Mouse (Mus musculus) lung, postnatal 25 days (tissue): ENCODE results near the gene Col4a1.
A peak's percentile ranks its signal among the peaks of the same experiment; 100 is the strongest.

Experiments used
- DNase-seq: peaks from one replicate; pipeline ENCODE4 v3.0.0; 2022; ENCODE audit warnings: low spot score

Col4a1 gene

DNA sequence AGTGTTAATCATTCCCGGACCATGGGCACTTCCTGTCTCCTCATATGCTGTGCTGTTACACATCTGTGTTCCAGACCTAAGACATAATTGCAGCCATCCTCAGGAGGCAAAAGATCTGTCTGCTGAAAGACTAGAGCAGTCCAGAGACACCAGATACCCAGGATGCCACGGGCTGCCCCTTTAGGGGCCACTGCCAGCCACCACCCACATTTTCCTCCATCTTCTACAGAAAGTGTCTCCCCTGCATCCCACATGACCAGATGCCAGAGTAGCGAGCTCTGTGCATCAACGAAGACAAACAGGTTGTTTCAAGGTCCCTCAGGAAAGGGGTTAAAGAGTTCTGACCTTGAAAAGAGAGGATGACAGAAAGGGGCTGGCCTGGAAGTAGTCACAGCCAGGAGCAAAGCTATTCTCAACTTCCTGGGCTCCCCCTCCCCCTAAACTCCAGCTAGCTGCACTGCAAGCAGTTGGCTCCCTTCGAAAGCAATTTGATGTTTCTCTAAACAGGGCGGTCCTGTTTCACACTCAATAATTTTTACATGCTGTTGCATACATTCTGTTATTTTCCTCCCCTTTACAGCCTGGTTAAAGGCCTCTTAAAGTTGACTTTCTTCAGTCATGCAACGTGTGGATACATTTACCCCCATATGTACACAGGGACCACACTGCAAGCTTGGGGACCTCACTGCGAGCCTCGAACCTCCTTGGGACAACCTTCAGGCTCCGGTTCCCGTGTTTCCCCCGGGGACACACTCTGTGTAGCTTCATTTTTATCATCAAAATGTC is 13.9 kb downstream of the Col4a1 start:
- DNase-seq: no peak

DNA sequence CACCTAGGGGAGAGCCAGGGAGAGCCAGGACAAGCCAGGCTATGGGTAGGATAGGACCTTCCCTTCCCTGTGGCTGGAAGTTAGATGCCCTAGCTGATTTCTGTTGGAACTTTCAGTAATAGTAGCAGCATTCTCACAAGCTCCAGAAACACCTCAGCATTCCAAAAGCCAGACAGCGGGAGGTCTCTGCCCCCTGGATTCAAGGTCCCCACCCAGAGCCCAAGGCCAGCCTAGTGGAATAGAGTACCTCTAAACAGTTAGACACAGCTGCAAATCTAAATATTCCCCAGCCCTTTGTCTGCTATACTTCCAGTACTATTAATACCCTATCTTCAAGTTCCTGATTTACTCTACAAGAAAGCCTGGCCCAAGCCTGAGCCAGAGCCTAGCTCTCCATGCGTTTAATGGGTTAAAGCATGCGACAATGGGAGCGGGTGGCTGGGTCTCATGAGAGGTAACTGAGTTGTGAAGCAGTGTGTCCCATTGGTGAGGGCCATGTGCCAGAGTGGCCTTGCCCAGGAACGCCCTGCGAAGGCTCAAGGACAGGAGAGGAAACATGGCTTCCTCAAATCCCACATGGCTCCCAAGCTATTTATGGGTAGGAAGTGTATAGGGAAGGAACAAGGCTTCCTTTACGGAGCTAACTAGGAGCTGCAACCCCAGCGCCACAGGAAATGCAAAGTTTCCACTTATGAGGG is 15.3 kb downstream of the Col4a1 start:
- DNase-seq: peak; percentile 62

DNA sequence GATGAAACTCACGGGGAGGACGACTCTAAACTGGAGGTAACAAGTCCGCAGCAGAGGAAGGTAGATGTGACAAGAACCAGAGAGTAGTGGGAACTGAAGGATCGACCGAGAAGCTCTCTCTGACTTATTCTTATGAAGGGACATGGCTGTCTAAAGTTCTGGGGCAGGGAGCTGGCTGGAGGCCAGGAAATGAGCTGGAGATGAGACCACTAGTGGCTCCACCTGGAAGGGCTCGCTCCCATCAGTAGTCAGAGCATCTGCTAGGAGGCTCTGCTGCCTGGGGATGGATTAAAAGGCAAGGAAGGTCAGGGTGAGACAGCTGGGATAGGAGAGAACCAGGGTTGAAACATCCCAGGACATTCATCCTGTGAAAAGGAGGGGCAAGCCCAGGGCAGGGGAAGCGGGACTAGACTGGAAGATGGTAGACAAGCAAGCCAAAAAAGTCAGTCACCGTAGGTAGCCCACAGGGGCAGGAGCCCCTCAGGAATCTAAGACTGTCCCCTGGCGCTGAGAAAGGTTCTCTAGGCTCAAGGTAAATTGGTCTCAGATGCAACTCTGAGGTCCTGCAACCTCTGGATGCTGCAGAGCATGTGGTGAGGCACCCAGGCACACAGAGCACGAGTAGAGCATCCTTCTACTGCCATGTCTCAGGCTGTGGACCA is 16.2 kb downstream of the Col4a1 start:
- DNase-seq: no peak

DNA sequence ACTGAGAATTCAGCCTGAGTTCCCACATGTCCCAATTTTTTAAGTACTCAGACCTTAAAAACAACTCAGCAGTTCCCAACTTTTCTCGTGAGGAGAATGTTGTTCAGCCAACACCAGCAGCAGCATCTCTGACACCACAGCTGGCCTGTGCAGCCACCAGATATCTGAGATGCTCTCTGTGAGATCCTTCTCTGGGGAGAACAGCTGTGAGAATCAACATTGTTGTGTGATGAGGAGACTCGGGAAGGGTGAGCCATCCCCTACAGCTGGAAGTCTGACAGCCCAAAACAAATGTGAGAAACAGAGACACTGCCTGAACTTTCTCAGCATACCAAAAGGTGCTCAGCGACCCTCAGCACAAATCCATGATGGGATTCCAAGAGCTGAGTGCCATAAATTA is 20.0 kb downstream of the Col4a1 start:
- no peak for DNase-seq

DNA sequence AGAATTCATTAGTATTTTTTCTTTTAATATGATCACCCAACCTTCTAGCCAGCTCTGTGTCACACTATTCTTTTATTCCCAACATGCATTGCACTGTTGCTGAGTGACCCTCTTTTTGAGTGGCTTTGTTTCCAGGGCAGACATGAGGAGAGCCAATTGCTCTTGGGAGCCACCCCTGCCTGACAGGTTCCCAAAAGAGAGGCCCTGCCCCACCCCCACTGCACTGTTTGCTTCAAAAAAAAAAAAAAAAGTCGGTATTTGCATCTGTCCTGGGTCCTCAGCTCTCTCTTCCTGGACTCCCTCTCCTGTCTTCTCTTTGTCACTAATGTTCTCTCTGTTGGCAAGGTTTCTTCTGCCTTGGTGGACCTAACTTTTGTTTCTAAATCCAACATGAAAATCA is 22.1 kb downstream of the Col4a1 start:
- DNase-seq: no peak

DNA sequence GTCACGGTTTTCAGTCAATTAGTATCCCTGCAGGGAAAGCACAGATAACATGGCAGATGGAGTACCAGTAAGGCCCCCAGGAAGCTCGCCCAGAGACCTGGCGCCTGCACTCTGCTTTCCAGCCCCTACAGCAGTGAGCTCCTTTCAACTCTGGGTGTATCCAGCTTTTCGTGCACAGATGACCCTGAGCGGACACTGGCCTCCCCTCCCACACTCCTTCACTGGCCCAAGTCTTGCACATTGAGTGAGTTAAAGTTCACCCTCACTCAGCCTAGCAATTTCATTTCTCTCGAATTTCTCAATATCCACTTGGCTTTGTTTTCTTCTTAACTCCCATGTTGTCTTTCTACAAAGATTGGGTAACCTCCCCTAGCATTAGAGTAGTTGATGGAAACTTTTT is 24.3 kb downstream of the Col4a1 start:
- no peak for DNase-seq

DNA sequence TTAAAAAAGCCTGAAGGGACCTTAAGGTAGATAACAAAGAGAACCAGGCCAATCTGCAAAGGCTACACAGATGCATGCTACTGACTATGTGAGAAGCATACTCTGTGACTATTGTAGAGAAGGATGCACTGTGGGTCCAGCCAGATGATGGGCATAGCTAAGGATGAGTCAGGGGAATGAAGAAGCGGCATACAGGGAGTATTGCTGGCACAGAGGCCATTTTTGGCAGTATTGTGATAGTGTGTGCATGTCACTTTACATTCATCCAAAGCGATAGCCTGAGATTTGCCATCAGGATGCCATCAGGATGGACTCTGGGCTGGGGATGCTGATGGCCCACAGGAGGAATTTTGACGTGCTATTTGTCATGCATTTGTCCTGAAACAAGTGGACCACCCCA is 25.5 kb downstream of the Col4a1 start:
- no peak for DNase-seq

DNA sequence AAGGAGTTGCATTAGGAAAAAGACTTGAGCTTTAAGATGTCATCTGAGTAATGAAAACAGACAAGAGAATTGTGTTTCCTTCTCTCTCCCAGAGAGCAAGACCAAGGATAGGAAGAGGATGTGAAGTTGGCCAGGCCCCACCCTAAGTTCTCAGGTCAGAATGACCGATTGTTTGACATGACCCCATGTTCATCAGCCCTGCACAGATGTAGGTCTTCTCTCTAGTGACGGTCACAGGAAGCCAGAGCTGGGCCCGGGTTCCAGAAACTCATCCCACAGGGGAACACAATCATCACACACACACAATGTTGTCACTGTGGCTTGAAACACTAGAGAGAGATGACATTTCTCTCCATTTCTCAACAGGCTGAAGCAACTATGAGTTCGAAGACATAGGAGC is 27.2 kb downstream of the Col4a1 start:
- peak; percentile 35 for DNase-seq

DNA sequence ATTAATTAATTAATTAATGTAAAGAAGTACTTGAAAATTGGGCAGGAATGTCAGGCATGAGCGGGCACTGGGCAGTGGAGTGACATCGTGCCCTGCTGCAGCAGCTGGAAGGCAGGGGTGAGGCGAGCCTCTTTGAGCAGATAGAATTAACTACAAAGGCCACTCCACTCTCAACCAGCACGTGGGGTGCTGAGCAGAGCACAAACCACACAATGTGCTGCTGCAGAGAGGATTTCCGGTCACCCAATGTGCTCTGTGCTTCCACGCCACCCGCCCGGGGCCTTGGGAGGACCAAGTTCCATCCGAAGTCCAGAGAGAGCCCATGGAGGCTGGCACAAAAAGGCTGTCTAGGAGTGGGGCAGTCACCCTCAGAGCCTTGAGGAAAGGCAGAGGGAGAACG is 29.4 kb downstream of the Col4a1 start:
- peak; percentile 71 for DNase-seq

DNA sequence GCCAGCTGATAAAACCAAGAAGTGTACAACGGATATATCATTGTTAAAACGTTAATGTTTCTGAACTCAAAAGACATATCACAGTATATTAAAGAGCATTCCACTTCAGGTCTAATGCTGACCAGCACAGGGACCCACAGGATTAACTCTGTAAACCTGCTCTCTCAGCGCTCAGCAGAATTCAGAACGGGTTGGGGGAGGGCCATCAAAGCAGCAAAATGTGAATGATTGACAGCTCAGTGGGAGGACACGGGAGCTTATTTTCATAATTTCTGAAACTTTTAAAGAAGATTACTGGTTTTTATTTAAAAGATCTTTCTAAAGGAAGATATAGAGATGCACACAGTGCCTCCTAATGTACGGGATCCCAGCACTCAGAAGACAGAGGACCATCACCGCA is 29.9 kb downstream of the Col4a1 start:
- DNase-seq: no peak

DNA sequence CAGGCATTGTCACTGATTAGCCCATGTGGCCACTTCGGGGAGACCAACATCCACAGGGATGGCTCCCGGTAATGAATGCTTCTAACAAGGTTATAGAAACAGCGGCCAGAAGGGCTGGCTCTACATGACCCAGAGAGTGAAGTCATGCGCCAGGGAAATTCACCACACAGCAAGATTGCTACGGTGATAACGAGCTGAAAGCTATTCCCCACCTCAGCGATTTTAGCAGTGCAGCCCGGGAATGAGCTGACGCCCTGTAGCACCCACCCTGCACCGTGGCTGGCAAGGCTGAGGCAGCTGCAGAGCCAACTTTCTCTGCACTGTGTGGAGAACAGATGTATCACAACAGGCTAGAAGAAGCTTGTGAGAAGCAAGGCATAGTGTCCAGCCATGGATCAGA is 30.5 kb downstream of the Col4a1 start:
- DNase-seq: no peak

DNA sequence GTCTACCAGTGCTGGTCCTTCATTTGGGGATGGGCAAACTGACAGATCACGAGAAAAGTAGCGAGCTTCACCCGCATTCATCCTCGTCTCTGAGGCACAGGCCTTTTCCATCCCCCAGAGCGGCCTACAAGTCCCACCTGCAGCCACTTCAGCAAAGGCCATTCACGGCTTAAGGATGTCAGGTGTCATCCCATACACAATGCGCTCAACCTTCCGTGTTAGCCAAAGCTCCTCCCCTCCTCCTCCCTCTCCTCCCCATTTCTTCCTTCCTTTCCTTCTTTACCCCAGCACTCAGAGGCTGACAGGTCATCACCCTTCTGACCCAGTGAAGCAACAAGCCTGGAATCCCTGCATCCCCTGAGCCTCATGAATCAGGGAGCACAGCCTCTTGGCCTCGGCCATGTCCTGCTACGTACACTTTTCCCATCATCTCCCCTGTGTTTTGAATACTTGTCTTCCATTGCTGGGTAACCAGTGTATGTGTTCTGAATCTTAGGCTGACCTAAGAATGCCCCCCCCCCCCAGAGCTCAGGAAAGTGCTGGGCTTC is 31.8 kb downstream of the Col4a1 start:
- no peak for DNase-seq

DNA sequence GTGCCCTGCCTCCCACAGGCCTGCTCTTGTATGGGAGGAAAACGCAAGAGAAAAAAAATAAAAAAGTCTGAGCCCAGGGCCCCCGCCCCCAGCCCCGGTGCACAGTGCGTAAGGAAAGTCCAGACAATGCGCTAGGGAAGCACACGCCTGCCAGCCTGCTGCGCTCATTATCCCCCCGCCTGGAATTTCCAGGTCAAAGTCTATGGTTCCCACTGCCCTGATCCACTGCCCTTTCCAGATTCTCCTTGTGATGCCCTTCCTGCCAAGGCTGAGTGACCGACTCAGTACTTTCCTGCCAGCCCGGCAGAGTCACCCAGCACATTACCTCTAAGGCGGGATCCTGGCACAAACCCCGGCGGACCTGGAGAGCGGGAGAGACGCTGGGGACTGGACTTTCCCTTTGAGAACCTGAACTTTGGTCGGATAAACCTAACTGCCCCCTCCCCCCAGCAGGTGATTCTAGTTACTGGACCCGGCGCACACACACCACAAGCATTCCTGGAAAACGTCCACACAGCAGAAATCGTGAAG is 33.3 kb downstream of the Col4a1 start:
- peak; percentile 65 for DNase-seq

DNA sequence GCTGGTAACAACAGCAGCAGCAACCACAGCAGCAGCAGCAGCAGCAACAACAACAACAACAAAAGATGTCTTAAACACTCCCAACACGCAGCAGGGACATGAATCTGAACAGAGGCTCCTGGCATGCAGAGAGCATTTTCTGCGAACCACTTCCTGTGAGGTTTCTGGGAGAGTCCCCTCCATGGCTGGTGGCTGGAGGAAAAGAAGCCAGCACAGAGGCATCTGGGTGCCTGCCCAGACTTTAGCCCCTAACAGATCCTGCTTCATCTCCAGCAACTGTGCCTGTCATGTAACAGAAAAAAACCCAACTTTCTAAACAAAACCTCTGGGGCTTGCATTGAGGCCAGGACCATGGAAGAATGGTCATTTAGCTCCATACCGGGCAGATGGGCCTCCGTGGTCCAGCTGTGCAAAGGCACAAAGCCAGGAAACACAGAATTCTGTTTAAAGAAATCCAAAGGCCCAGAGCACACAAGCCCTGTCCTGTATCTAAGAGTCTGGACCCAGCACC is 34.5 kb downstream of the Col4a1 start:
- DNase-seq: peak; percentile 62

DNA sequence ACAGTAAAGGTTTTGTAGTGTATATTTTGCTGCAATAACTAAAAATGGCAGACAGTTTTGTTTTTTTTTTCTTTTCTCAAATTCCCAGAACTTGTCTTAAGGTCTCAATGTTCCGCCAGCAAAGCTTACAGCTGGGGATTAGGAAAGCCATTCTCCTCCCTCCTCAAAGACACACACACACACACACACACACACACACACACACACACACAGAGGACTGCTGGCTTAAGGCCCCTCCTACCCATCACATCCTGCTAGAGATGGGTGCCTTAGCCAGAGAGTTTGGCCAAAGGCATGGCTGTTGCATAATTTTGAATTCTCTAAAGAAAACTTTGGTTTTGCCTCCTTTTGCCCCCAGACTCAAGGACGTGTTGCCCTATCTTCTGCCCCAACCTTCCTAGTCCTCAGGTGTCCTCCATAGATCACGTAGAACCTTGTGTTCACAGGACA is 35.0 kb downstream of the Col4a1 start:
- peak; percentile 58 for DNase-seq

DNA sequence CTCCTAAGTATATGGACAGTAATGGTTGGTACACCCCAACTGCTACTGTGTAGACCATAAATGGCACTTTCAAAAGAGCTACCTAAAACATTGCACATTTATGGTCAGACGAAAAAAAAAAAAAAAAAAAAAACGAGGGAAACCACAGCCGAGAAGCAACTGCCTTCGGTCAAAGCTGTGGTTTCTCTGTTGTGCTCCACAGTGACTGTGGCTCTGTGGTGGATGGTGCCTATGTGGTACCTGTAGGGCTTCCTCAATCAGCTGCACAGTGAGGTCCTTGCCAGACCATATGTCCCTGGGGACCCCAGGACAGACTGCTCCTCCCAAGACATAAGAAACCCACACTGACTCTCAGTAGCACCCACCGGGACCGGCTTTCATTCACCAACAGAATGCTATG is 36.3 kb downstream of the Col4a1 start:
- no peak for DNase-seq

DNA sequence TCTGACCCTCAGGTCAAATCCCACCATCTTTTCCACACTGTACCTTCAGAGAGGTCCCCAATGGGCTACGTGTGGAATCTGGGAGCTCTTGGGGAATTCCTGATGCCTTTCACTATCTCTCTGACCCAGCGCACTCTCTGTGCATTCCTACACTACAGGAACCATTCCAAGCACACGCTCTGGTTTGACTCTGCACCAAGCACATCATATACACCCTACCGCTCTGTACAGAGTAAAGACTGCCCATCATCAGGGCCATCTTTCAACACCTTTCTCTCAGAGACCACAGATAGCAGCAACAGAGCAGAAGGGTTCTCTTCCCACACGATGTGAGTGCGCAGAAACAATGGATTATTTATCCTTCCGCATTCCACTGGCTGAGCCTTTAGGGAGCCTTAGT is 38.2 kb downstream of the Col4a1 start:
- no peak for DNase-seq

DNA sequence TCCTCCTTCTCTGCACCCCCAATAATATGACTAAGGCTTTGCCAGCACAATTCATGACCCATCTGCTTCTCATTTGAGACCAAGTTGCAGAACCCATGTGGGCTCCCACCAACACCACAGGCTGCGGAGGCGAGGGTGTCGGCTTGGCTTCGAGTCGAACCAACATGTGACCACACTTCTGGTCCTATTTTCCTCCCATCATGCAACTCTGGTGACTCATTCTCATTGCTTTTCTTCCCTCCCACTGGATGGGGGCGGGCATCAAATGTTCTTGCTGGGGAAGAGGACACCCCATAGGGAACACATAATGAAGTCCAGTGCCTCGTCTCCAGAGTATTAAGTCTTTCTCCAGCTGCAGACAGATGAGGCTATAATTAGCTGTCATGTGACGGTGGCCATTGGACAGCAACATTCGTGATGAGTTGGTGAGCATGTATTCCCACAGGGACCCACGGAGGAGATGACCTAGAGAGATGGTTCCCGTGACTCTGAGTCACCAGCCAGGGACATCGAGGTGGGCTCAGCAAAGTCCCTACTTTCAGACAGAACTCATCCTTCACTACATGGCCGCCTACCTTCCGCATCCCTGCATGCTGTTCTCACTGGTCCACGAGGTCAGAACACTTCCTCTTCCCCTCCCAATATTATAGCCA is 39.0 kb downstream of the Col4a1 start:
- DNase-seq: peak; percentile 62

DNA sequence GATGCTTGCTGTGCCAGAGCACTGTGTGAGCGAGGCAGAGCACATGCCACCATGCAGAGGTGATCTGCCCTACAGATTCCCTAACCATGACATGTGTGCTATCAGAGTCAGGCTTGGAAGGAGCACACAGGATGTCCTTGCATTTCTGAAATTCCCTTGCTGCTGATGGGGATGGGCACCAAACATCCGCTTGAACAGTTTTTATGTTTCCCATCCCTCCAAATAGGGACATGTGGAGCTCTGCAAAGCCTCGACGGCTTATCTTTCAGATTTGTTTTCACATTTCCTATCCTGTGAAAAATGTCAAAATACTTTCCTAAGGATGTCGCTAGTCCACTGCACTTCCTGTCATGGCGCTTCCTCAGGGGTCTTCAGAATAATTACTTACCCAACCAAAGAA is 40.4 kb downstream of the Col4a1 start:
- peak; percentile 53 for DNase-seq

DNA sequence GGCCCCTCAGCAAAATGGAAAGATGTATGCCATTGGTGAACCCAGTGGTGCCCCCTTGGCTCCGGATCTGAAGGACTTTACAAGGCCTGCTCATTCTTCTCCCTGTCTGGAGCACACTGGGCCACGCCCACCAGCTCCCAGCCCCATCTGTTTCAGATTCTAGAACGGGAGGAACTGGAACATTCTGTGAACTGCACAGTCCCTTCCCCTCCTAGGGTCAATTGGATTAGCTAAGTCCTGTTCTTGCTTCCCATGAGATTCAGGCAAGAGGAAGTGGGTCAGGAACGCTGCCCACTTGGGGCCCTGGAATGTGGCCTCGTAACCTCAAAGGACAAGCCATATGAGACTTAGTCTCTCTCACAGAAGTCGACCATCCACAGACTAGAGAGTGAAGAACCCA is 41.8 kb downstream of the Col4a1 start:
- DNase-seq: peak; percentile 82

DNA sequence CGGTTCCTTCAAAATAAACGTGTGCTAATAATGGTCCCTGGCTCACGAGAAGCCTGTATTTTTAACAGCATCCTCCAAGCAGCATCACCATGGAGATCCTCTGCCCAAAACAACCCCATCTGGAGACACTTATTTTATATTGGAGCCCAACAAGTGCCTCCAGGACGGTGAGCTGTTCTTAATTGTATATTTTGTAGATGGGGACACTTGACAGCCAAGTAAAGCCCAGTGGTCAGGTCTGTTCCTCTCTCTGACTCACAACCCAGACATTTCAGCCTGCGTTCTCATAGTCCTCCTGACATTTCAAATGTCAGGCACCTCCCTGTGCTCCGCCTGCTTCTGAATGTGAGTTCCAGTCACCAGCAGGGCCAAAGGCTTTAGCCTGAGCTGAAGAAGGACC is 43.9 kb downstream of the Col4a1 start:
- DNase-seq: no peak

DNA sequence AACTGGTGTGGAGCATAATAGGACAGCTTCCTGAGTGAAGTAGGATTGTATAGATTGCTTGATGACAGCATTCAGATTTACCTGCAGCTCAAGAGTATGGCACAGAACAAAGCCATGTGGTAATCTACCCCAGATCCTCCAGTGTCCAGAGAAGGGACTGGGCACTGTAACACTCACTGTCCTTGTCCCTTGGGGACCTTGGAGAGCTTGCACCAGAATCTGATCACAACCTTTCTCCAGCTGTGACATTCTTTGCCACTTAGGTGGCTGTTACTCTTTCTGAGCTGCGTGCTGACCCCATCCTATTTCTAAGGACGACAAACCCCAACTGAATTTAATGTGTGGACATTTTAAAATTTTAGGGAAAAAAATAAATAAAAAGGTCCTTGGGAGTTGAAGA is 46.2 kb downstream of the Col4a1 start:
- DNase-seq: no peak
